Mouse (Mus musculus) limb, embryonic 10.5 days (tissue): Measurements from ENCODE around the gene Cpd. TPM values are rescaled to one million over a fixed set of nuclear protein-coding genes. Genes with fewer than 3 reads are reported as not detected.

Source experiments
- DNase-seq: peaks from one replicate; pipeline ENCODE4 v3.0.0-alpha.2; 2017; ENCODE audit warnings: low spot score
- H3K27ac ChIP-seq: fragments of 300-500 bp; sonication (generic); 2 replicates; pipeline ENCODE4 v1.5.1; 2016; ENCODE audit warnings: mild to moderate bottlenecking
- H3K27me3 ChIP-seq: fragments of 300-500 bp; sonication (generic); 2 replicates; pipeline ENCODE4 v1.6.1; 2016; ENCODE audit warnings: low read depth, mild to moderate bottlenecking; ENCODE audit not compliant: poor library complexity, severe bottlenecking
- H3K36me3 ChIP-seq: fragments of 300-500 bp; sonication (generic); 2 replicates; pipeline ENCODE4 v1.6.1; 2016; ENCODE audit warnings: mild to moderate bottlenecking, moderate library complexity
- H3K4me1 ChIP-seq: fragments of 300-500 bp; sonication (generic); 2 replicates; pipeline ENCODE4 v1.6.1; 2016
- H3K4me3 ChIP-seq: fragments of 300-500 bp; sonication (generic); 2 replicates; pipeline ENCODE4 v1.5.1; 2016; ENCODE audit warnings: mild to moderate bottlenecking, moderate library complexity
- H3K9me3 ChIP-seq: fragments of 300-500 bp; sonication (generic); replicated peaks from 2 replicates; pipeline ENCODE4 v1.6.1; 2016; ENCODE audit warnings: mild to moderate bottlenecking
- WGBS: fragments of 180-500 bp; shearing (Covaris S2); methylation state at CpG from one replicate; pipeline ENCODE4 v1.1.7; 2016; 5-methylcytosine and 5-hydroxymethylcytosine counted together
- polyA plus RNA-seq: library from polyadenylated mRNA; unstranded; fragments of >200 nt; fragmentation: Nextera tagmentation; extraction: Ambion mirVana; gene quantifications from 2 replicates; pipeline ENCODE4 v1.2.1, GENCODE M21; 2016

Gene Cpd
- 6.8 and 9.2 TPM in 2 replicates for polyA plus RNA-seq

- H3K27me3 ChIP-seq = no peaks in the 10 kb centered on the region
- H3K9me3 ChIP-seq = no peaks in the 10 kb centered on the region
- peak within 1 kb of the TSS; percentile 95 for H3K4me3 ChIP-seq
- peaks cover 29% of the 10 kb centered on the region for H3K4me1 ChIP-seq
- WGBS = under 1% methylated on average over 29 of the region's 29 CpGs
- H3K36me3 ChIP-seq = no peaks in the 10 kb centered on the region
- peak within 1 kb of the TSS; percentile 91 for H3K27ac ChIP-seq
- DNase-seq = peak; percentile 95
Observed at GRCm38 (mm10) chr11:76846878-76847222, at the start of gene Cpd. Cpd (minus strand) TSS chr11:76847018.

DNA sequence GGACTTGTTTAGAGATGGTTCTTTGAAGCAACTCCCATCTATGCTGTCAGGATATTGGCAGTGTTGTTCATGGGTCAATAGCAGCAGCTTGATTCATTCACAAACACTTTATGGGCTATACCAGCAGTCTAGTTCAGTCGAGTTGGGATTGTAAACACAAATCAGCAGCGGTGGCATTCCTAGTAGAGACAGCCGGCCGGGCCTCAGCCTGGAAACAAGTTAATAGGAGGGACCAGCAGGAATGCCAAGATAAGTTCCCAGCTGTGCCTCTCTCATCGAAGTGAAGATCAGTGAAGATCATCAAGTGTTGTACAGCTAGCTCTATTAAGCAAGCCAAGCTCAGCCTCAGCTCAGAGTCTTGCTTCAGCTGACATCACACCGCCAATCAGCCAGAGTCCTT, 49.5 kb upstream of the Cpd start:
- H3K4me3 ChIP-seq = no peak overlapping the region
- H3K4me1 ChIP-seq = peaks cover 26% of the 10 kb centered on the region
- H3K27me3 ChIP-seq = no peaks in the 10 kb centered on the region
- DNase-seq = no peak
- no peak overlapping the region for H3K27ac ChIP-seq
- WGBS = 74% methylated on average over 6 of the region's 6 CpGs
- H3K36me3 ChIP-seq = no peaks in the 10 kb centered on the region
- H3K9me3 ChIP-seq = no peaks in the 10 kb centered on the region

DNA sequence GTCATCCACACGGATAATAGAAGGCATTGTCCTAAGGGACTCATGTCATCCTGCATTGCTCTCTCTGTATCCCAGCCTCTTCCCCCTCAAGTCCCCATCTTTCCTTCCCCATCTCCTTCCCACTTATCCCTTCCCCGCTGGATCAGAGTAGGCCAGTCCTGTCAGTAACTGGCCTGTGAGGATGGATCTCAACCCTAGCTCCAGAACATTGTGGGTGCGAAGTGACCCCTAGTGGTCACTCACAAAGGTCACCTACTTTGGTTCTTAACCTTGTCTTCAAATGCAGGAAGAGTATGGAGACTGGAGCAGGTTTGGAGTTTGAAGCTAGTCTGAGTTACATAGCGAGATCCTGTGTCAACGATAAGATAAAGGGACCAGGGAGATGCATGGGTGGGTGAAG, 47.4 kb upstream of the Cpd start:
- H3K27ac ChIP-seq = peak overlapping the region; percentile 63; the same call in 1 of the 2 replicates
- peak; percentile 66 for DNase-seq
- 0 out of 2 replicates have a peak overlapping the region, but pooled peaks have one; percentile 5 for H3K4me3 ChIP-seq
- H3K9me3 ChIP-seq = no peaks in the 10 kb centered on the region
- H3K36me3 ChIP-seq = no peaks in the 10 kb centered on the region
- 36% methylated on average over 5 of the region's 5 CpGs for WGBS
- H3K4me1 ChIP-seq = peaks cover 26% of the 10 kb centered on the region
- H3K27me3 ChIP-seq = no peaks in the 10 kb centered on the region

GRCm38 (mm10) chr11:76893570-76893969, 46.8 kb upstream of the Cpd start:
- H3K4me3 ChIP-seq = 0 out of 2 replicates have a peak overlapping the region, but pooled peaks have one; percentile 8
- no peaks in the 10 kb centered on the region for H3K27me3 ChIP-seq
- H3K4me1 ChIP-seq = peaks cover 26% of the 10 kb centered on the region
- H3K27ac ChIP-seq = peak overlapping the region; percentile 63; the same call in 1 of the 2 replicates
- DNase-seq = peak; percentile 42
- 10% methylated on average over 4 of the region's 4 CpGs for WGBS
- H3K9me3 ChIP-seq = no peaks in the 10 kb centered on the region
- H3K36me3 ChIP-seq = no peaks in the 10 kb centered on the region

- Histone ChIP-seq H3K27ac (peak overlapping the region; percentile 30), H3K9me3 (no peaks in the 10 kb centered on the region), H3K4me3 (no peak overlapping the region), H3K4me1 (peaks cover 26% of the 10 kb centered on the region), H3K27me3 (no peaks in the 10 kb centered on the region), H3K36me3 (no peaks in the 10 kb centered on the region)
- no peak for DNase-seq
- 77% methylated on average over 3 of the region's 3 CpGs for WGBS
Observed at GRCm38 (mm10) chr11:76892972-76893371, 46.2 kb upstream of the Cpd start.

GRCm38 (mm10) chr11:76891738-76892349, 45.0 kb upstream of the Cpd start:
- 85% methylated on average over 4 of the region's 4 CpGs for WGBS
- no peak overlapping the region for H3K27ac ChIP-seq

GRCm38 (mm10) chr11:76891171-76891570, 44.4 kb upstream of the Cpd start:
- H3K9me3 ChIP-seq = no peaks in the 10 kb centered on the region
- no peak overlapping the region for H3K27ac ChIP-seq
- 92% methylated on average over 7 of the region's 7 CpGs for WGBS
- H3K4me3 ChIP-seq = no peak overlapping the region
- DNase-seq = no peak
- H3K27me3 ChIP-seq = no peaks in the 10 kb centered on the region
- no peaks in the 10 kb centered on the region for H3K36me3 ChIP-seq
- H3K4me1 ChIP-seq = peaks cover 26% of the 10 kb centered on the region

More at GRCm38 (mm10) chr11:76891738-76892349, 45.0 kb upstream of the Cpd start:
- H3K4me3 ChIP-seq = no peak overlapping the region
- no peaks in the 10 kb centered on the region for H3K36me3 ChIP-seq
- no peak for DNase-seq
- peaks cover 26% of the 10 kb centered on the region for H3K4me1 ChIP-seq
- no peaks in the 10 kb centered on the region for H3K27me3 ChIP-seq
- no peaks in the 10 kb centered on the region for H3K9me3 ChIP-seq

DNA sequence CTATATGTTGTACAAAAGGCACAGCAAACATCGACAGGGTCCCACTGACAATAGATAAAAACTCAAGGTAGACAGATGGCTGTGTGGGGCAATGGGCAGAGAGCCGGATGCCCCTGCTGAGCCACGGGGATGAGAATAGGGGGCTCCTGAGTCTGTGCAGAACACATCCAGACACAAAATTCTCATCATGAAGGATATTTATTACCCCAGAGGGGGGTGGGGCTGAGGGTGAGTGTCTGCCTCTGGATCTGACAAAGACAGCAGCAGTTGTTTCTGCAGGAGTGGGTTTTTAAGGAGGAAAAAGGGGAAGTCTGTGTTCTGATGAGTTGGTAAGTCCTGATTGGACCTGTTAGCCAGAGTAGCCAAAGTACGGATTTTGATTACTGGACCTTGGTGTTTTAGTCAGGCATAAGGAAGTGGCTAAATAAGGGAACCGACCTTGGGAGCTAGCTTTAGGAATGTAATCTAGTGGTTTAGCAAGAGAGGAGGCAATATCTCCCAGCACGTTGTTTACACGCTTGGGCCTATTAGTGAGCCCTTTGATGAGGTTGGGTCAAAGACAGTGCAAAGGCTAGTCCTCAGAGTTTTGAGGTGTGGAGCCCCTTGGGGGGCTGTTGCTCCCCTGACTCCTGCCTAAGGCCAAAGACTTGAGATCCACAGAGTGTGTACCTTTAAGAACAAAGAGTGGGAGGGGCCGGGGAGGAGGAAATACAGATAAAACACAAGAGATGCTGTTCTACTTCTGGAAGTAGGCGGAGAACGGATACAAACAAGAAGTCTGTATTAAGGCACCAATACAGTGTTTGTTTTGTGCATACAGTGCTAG, 42.7 kb upstream of the Cpd start:
- no peaks in the 10 kb centered on the region for H3K27me3 ChIP-seq
- WGBS = 54% methylated on average over 10 of the region's 10 CpGs
- no peak overlapping the region for H3K4me3 ChIP-seq
- peaks cover 26% of the 10 kb centered on the region for H3K4me1 ChIP-seq
- no peak for DNase-seq
- H3K9me3 ChIP-seq = no peaks in the 10 kb centered on the region
- H3K27ac ChIP-seq = 0 out of 2 replicates have a peak overlapping the region, but pooled peaks have one; percentile 1
- H3K36me3 ChIP-seq = no peaks in the 10 kb centered on the region

DNA sequence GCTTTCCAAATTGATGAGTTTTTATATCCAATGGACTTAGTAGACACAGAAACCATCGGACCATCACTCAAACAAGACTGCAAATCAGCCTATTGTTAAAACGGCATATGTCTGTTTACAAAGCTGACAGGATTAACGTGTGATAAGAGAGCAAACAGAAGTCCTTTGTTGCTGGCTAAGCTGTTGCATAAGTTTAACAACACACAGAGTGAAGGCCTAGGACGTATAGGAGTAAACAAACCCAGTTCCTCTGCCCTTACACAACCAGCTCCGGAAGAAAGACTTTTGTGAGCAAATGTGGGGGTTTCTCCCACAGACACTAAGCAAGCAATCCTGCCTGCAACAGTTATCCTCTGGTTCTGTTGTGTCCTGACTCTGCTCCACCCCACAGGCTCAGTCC, 37.6 kb upstream of the Cpd start:
- 70% methylated on average over 5 of the region's 5 CpGs for WGBS
- DNase-seq = no peak
- Histone ChIP-seq H3K27ac (no peak overlapping the region), H3K4me3 (no peak overlapping the region), H3K27me3 (no peaks in the 10 kb centered on the region), H3K9me3 (no peaks in the 10 kb centered on the region), H3K36me3 (no peaks in the 10 kb centered on the region), H3K4me1 (no peaks in the 10 kb centered on the region)

GRCm38 (mm10) chr11:76879816-76880215, 33.0 kb upstream of the Cpd start:
- no peak for DNase-seq
- no peaks in the 10 kb centered on the region for H3K27me3 ChIP-seq
- no peaks in the 10 kb centered on the region for H3K4me1 ChIP-seq
- H3K36me3 ChIP-seq = no peaks in the 10 kb centered on the region
- H3K27ac ChIP-seq = no peak overlapping the region
- H3K4me3 ChIP-seq = no peak overlapping the region
- 84% methylated on average over 5 of the region's 5 CpGs for WGBS
- no peaks in the 10 kb centered on the region for H3K9me3 ChIP-seq

- no peak for DNase-seq
- Histone ChIP-seq H3K36me3 (no peaks in the 10 kb centered on the region), H3K27ac (no peak overlapping the region), H3K9me3 (no peaks in the 10 kb centered on the region), H3K4me1 (no peaks in the 10 kb centered on the region), H3K4me3 (no peak overlapping the region), H3K27me3 (no peaks in the 10 kb centered on the region)
- WGBS = 81% methylated on average over 6 of the region's 6 CpGs
Observed at GRCm38 (mm10) chr11:76874766-76875165, 27.9 kb upstream of the Cpd start.

DNA sequence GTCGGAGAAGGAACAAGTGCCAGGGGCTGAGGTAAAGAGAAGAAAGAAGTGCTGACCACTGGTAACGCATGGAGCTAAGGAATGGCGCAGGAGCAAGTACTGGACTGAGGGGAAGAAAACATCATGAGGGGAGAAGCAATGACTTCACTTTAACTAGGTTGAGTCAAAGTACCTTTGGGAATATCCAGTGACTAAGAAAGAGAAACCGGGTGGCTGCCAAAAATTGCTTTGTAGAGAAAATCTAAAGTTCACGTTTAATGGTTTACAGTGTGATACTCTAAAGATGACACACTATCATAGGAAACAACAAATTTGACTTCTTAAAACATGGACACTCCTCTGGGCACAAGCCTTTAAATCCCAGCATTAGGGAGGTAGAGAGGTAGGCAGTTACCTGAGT, 27.0 kb upstream of the Cpd start:
- Histone ChIP-seq H3K27ac (no peak overlapping the region), H3K36me3 (no peaks in the 10 kb centered on the region), H3K9me3 (no peaks in the 10 kb centered on the region), H3K27me3 (no peaks in the 10 kb centered on the region), H3K4me3 (no peak overlapping the region), H3K4me1 (no peaks in the 10 kb centered on the region)
- no peak for DNase-seq
- 89% methylated on average over 5 of the region's 5 CpGs for WGBS

DNA sequence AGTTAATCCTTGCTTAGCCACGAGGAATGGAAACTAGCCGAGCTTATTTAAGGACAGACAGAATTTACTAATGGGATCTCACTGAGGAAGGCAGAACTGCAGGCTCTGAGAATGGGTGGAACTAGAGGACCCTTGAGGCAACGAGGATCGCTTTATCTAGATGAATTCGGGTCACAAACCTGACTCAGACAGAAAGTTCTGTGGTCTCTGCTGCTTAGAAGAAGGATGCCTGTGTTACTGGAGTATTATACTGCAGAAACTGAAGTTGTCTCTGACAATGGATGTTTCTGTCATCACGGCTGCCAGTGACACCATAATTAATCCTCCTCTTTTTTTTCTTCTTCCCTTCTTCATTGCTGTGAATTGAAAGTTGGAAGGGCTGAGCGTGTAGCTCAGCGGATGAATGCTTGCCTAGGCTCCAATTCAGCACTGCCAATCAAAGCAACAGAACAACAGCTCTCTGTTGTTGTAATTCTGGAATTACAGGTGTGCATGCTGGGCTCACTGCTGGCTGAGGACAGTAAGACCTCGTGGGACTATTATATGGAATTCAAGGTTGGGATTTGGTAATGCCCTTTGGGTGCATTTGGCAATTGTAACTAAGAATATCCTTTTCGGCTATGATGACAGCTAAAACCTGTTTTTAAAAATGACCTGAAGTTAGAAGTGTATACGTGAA, 25.9 kb upstream of the Cpd start:
- Histone ChIP-seq H3K4me3 (no peak overlapping the region), H3K9me3 (no peaks in the 10 kb centered on the region), H3K4me1 (no peaks in the 10 kb centered on the region), H3K36me3 (no peaks in the 10 kb centered on the region), H3K27me3 (no peaks in the 10 kb centered on the region), H3K27ac (no peak overlapping the region)
- no peak for DNase-seq
- WGBS = 74% methylated on average over 11 of the region's 11 CpGs
